Mouse (Mus musculus) ES-E14 (cell line): ENCODE results near the gene Heatr4. TPM values are rescaled to one million over a fixed set of nuclear protein-coding genes. Genes with fewer than 3 reads are reported as not detected.

ENCODE experiments used
- DNase-seq: peaks from one replicate; pipeline ENCODE4 v3.0.0-alpha.2; 2013; ENCODE audit warnings: low read depth, low spot score
- H3K27ac ChIP-seq: 2 replicates; pipeline ENCODE4 v1.5.1; 2012; ENCODE audit warnings: low read depth, mild to moderate bottlenecking, low read length, moderate library complexity, mixed read lengths; ENCODE audit not compliant: poor library complexity, insufficient read depth, severe bottlenecking
- H3K36me3 ChIP-seq: 2 replicates; pipeline ENCODE4 v1.6.1; 2012; ENCODE audit warnings: mild to moderate bottlenecking, low read length, moderate library complexity, mixed read lengths; ENCODE audit not compliant: control insufficient read depth, poor library complexity, insufficient read depth, severe bottlenecking
- H3K4me1 ChIP-seq, 2 experiments: fragments of 150-350 bp in 1 of 2; sonication (generic) in 1 of 2; 2 replicates each; pipeline ENCODE4 v1.6.1; 2012; ENCODE audit warnings: low read length in 2 of 2, mild to moderate bottlenecking in 1 of 2, mixed read lengths in 1 of 2; ENCODE audit not compliant: control insufficient read depth in 2 of 2, insufficient read depth in 2 of 2, poor library complexity in 1 of 2
- H3K4me3 ChIP-seq, 2 experiments: fragments of 150-350 bp in 1 of 2; sonication (generic) in 1 of 2; 2 replicates each; pipeline ENCODE4 v1.5.1; 2012; ENCODE audit warnings: low read length in 2 of 2, low read depth in 1 of 2, mild to moderate bottlenecking in 1 of 2, mixed read lengths in 1 of 2; ENCODE audit not compliant: insufficient read depth in 1 of 2, poor library complexity in 1 of 2, severe bottlenecking in 1 of 2
- H3K9ac ChIP-seq: 2 replicates; pipeline ENCODE4 v1.6.1; 2012; ENCODE audit warnings: low read depth, mild to moderate bottlenecking, low read length, mixed read lengths; ENCODE audit not compliant: poor library complexity, insufficient read depth, severe bottlenecking
- H3K9me3 ChIP-seq: fragments of 150-350 bp; sonication (generic); 2 replicates; pipeline ENCODE4 v1.6.1; 2012; ENCODE audit warnings: low read depth, mild to moderate bottlenecking, low read length; ENCODE audit not compliant: control insufficient read depth, insufficient read depth
- CHD2 ChIP-seq: IDR thresholded peaks from 2 replicates; pipeline ENCODE4 v1.6.1; 2014; ENCODE audit warnings: mild to moderate bottlenecking, low read depth, low read length, inconsistent platforms
- HCFC1 ChIP-seq: IDR thresholded peaks from 2 replicates; pipeline ENCODE4 v1.6.1; 2012; ENCODE audit warnings: low read length, inconsistent platforms, borderline replicate concordance; ENCODE audit not compliant: insufficient read depth
- MAFK ChIP-seq: IDR thresholded peaks from 2 replicates; pipeline ENCODE4 v1.6.1; 2014; ENCODE audit warnings: mild to moderate bottlenecking, low read depth, low read length, inconsistent platforms; ENCODE audit not compliant: insufficient read depth
- ZC3H11A ChIP-seq: IDR thresholded peaks from 2 replicates; pipeline ENCODE4 v1.6.1; 2012; ENCODE audit warnings: low read depth, mild to moderate bottlenecking, inconsistent platforms, low read length, borderline replicate concordance
- ZNF384 ChIP-seq: IDR thresholded peaks from 2 replicates; pipeline ENCODE4 v1.6.1; 2012; ENCODE audit warnings: low read depth, low read length, inconsistent platforms
- in situ Hi-C, 2 experiments: fragments of 600-800 bp; cut with MboI; formaldehyde crosslinking; loops; one replicate each; pipeline ENCODE4 v1.15.1; 2025; ENCODE audit warnings: low sequenced_read_pairs in 2 of 2, inconsistent platforms in 1 of 2; ENCODE audit not compliant: unreplicated experiment in 2 of 2
- total RNA-seq: library from RNA; depleted of rRNA; stranded (reverse); fragments of 300-350 nt; gene quantifications from 2 replicates; pipeline ENCODE4 v1.2.3, GENCODE M21; 2012

Gene Heatr4
- total RNA-seq, 1 experiment, result not detected

GRCm38 (mm10) chr12:83987583-83988441 lies 3.2 kb upstream of the Heatr4 start, which contains the start of gene Acot2:
Gene Acot2 (plus strand): TSS chr12:83987861.
- Histone ChIP-seq H3K9me3 (no peaks in the 10 kb centered on the region), H3K9ac (peak within 1 kb of the TSS; percentile 79), H3K36me3 (no peaks in the 10 kb centered on the region), H3K4me1 (peaks cover 1 to 5% of the 10 kb centered on the region in 2 experiments; a peak in 1 of 4 replicates), H3K27ac (no peak within 1 kb of the TSS), H3K4me3 (peak within 1 kb of the TSS; percentile 71)
- peak; percentile 41 for DNase-seq
- TF ChIP-seq MAFK, result no peak
- no peak for TF ChIP-seq ZC3H11A
- TF ChIP-seq CHD2, result no peak
- no peak for TF ChIP-seq ZNF384
- TF ChIP-seq HCFC1, result no peak; the same call in 1 of the 2 replicates
- in situ Hi-C loops, result loop anchor here (5.0 kb wide), 2 partner anchors 1719 to 1729 kb away; no protein-coding TSS in a partner anchor

- TF ChIP-seq CHD2 (no peak), MAFK (no peak), HCFC1 (no peak), ZNF384 (no peak), ZC3H11A (no peak)
- Histone ChIP-seq H3K27ac (no peak overlapping the region), H3K36me3 (no peaks in the 10 kb centered on the region), H3K4me1 (peaks cover 1 to 5% of the 10 kb centered on the region in 2 experiments; a peak in 1 of 4 replicates), H3K4me3 (peak overlapping the region in 1 of 2 experiments; percentile 71; a peak in 2 of 4 replicates), H3K9ac (no peak overlapping the region), H3K9me3 (no peaks in the 10 kb centered on the region)
- DNase-seq, result no peak
- in situ Hi-C loops, result loop anchor here (5.0 kb wide), 2 partner anchors 1720 to 1730 kb away; no protein-coding TSS in a partner anchor
Measured at GRCm38 (mm10) chr12:83987242-83987582, 2.6 kb upstream of the Heatr4 start.

DNA sequence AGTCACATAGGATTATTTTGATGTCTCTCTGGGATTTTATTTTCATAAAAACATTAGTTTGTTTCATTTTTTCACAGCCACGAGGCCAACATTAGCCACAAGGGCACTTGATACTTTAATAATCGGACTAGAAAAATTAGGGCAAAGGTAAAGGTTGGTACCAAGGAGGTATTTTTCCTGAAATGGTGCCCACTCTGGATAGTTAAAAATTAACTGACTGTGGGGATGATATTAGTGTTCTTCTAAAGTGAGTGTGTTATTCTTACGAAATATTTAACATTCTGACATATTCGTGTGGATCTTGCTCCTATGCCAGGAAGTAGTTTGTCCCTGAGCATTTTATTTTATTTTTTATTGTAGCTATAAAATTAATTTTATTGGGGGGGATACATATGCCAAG lies 3.0 kb downstream of the Heatr4 start:
- in situ Hi-C loops, result no loop called here
- no peaks in the 10 kb centered on the region for H3K36me3 ChIP-seq
- TF ChIP-seq HCFC1 (no peak), CHD2 (no peak), ZC3H11A (no peak), MAFK (no peak), ZNF384 (no peak)
- H3K4me3 ChIP-seq, result no peak overlapping the region
- H3K4me1 ChIP-seq, result peaks cover 0 to under 1% of the 10 kb centered on the region in 2 experiments; a peak in 1 of 4 replicates
- no peak overlapping the region for H3K9ac ChIP-seq
- DNase-seq, result no peak
- no peaks in the 10 kb centered on the region for H3K9me3 ChIP-seq
- H3K27ac ChIP-seq, result no peak overlapping the region

DNA sequence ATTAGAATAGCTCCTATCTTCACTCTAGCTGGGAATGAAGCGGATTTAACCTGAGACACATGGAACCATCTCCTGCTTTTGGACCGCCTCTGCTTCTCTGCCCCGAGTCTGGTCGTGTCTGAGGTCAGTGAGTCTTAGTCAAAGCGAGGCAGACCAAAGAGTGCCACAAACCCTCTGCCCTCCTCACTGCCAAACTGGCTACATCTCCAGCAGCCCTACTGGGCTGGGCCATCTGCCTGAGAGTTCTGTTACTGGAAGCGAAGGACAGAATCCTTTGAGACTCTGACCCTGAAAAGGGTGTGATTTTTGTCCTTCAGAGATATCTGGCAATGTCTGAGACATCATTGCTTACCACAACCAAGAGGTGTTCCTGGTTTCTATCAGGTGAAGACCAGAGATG lies 5.8 kb downstream of the Heatr4 start:
- in situ Hi-C loops, result no loop called here
- no peak for DNase-seq
- TF ChIP-seq HCFC1 (no peak), ZNF384 (no peak), MAFK (no peak), ZC3H11A (no peak), CHD2 (no peak)

More for the DNA sequence above, 5.8 kb downstream of the Heatr4 start:
- H3K9me3 ChIP-seq, result no peaks in the 10 kb centered on the region
- H3K4me3 ChIP-seq, result no peak overlapping the region
- H3K27ac ChIP-seq, result no peak overlapping the region
- H3K4me1 ChIP-seq, result no peaks in the 10 kb centered on the region; a peak in 1 of 4 replicates
- H3K9ac ChIP-seq, result no peak overlapping the region
- H3K36me3 ChIP-seq, result no peaks in the 10 kb centered on the region
